Mouse (Mus musculus) ES-E14 (cell line): ENCODE measurements at regions not wholly inside any gene's neighbourhood (a gene's known extent, or its start where the extent isn't known, plus 50 kb on each side); places are given as distances from the start of the nearest gene placed in this dataset.

ENCODE experiments used
- DNase-seq: peaks from one replicate; pipeline ENCODE4 v3.0.0-alpha.2; 2013; ENCODE audit warnings: low read depth, low spot score
- H3K27ac ChIP-seq: 2 replicates; pipeline ENCODE4 v1.5.1; 2012; ENCODE audit warnings: low read depth, mild to moderate bottlenecking, low read length, moderate library complexity, mixed read lengths; ENCODE audit not compliant: poor library complexity, insufficient read depth, severe bottlenecking
- H3K36me3 ChIP-seq: 2 replicates; pipeline ENCODE4 v1.6.1; 2012; ENCODE audit warnings: mild to moderate bottlenecking, low read length, moderate library complexity, mixed read lengths; ENCODE audit not compliant: control insufficient read depth, poor library complexity, insufficient read depth, severe bottlenecking
- H3K4me1 ChIP-seq, 2 experiments: fragments of 150-350 bp in 1 of 2; sonication (generic) in 1 of 2; 2 replicates each; pipeline ENCODE4 v1.6.1; 2012; ENCODE audit warnings: low read length in 2 of 2, mild to moderate bottlenecking in 1 of 2, mixed read lengths in 1 of 2; ENCODE audit not compliant: control insufficient read depth in 2 of 2, insufficient read depth in 2 of 2, poor library complexity in 1 of 2
- H3K4me3 ChIP-seq, 2 experiments: fragments of 150-350 bp in 1 of 2; sonication (generic) in 1 of 2; 2 replicates each; pipeline ENCODE4 v1.5.1; 2012; ENCODE audit warnings: low read length in 2 of 2, low read depth in 1 of 2, mild to moderate bottlenecking in 1 of 2, mixed read lengths in 1 of 2; ENCODE audit not compliant: insufficient read depth in 1 of 2, poor library complexity in 1 of 2, severe bottlenecking in 1 of 2
- H3K9ac ChIP-seq: 2 replicates; pipeline ENCODE4 v1.6.1; 2012; ENCODE audit warnings: low read depth, mild to moderate bottlenecking, low read length, mixed read lengths; ENCODE audit not compliant: poor library complexity, insufficient read depth, severe bottlenecking
- H3K9me3 ChIP-seq: fragments of 150-350 bp; sonication (generic); 2 replicates; pipeline ENCODE4 v1.6.1; 2012; ENCODE audit warnings: low read depth, mild to moderate bottlenecking, low read length; ENCODE audit not compliant: control insufficient read depth, insufficient read depth
- CHD2 ChIP-seq: IDR thresholded peaks from 2 replicates; pipeline ENCODE4 v1.6.1; 2014; ENCODE audit warnings: mild to moderate bottlenecking, low read depth, low read length, inconsistent platforms
- HCFC1 ChIP-seq: IDR thresholded peaks from 2 replicates; pipeline ENCODE4 v1.6.1; 2012; ENCODE audit warnings: low read length, inconsistent platforms, borderline replicate concordance; ENCODE audit not compliant: insufficient read depth
- MAFK ChIP-seq: IDR thresholded peaks from 2 replicates; pipeline ENCODE4 v1.6.1; 2014; ENCODE audit warnings: mild to moderate bottlenecking, low read depth, low read length, inconsistent platforms; ENCODE audit not compliant: insufficient read depth
- ZC3H11A ChIP-seq: IDR thresholded peaks from 2 replicates; pipeline ENCODE4 v1.6.1; 2012; ENCODE audit warnings: low read depth, mild to moderate bottlenecking, inconsistent platforms, low read length, borderline replicate concordance
- ZNF384 ChIP-seq: IDR thresholded peaks from 2 replicates; pipeline ENCODE4 v1.6.1; 2012; ENCODE audit warnings: low read depth, low read length, inconsistent platforms
- in situ Hi-C, 2 experiments: fragments of 600-800 bp; cut with MboI; formaldehyde crosslinking; loops; one replicate each; pipeline ENCODE4 v1.15.1; 2025; ENCODE audit warnings: low sequenced_read_pairs in 2 of 2, inconsistent platforms in 1 of 2; ENCODE audit not compliant: unreplicated experiment in 2 of 2

GRCm38 (mm10) chr13:16626584-16626983, 614.9 kb downstream of the Inhba start:
- Histone ChIP-seq H3K9ac (no peak overlapping the region), H3K4me3 (no peak overlapping the region), H3K4me1 (no peaks in the 10 kb centered on the region), H3K36me3 (no peaks in the 10 kb centered on the region), H3K9me3 (no peaks in the 10 kb centered on the region), H3K27ac (no peak overlapping the region)
- in situ Hi-C loops = no loop called here
- no peak for TF ChIP-seq HCFC1
- TF ChIP-seq CHD2 = no peak
- no peak for TF ChIP-seq MAFK
- TF ChIP-seq ZNF384 = no peak
- TF ChIP-seq ZC3H11A = no peak
- no peak for DNase-seq

GRCm38 (mm10) chr13:16633445-16634092, 621.9 kb downstream of the Inhba start:
- H3K4me3 ChIP-seq = no peak overlapping the region
- no peak overlapping the region for H3K27ac ChIP-seq
- H3K36me3 ChIP-seq = no peaks in the 10 kb centered on the region
- no peaks in the 10 kb centered on the region for H3K4me1 ChIP-seq
- H3K9me3 ChIP-seq = no peaks in the 10 kb centered on the region
- in situ Hi-C loops = no loop called here
- DNase-seq = no peak
- no peak overlapping the region for H3K9ac ChIP-seq
- TF ChIP-seq HCFC1 (no peak), CHD2 (no peak), ZNF384 (no peak), MAFK (no peak), ZC3H11A (no peak)

GRCm38 (mm10) chr13:16636251-16636650, 624.6 kb downstream of the Inhba start:
- H3K4me3 ChIP-seq = no peak overlapping the region
- no peaks in the 10 kb centered on the region for H3K36me3 ChIP-seq
- DNase-seq = no peak
- in situ Hi-C loops = no loop called here
- H3K9me3 ChIP-seq = no peaks in the 10 kb centered on the region
- no peak overlapping the region for H3K9ac ChIP-seq
- TF ChIP-seq MAFK (no peak), ZC3H11A (no peak), HCFC1 (no peak), CHD2 (no peak), ZNF384 (no peak)
- H3K4me1 ChIP-seq = no peaks in the 10 kb centered on the region
- H3K27ac ChIP-seq = no peak overlapping the region

GRCm38 (mm10) chr13:16641611-16642449, 630.2 kb downstream of the Inhba start:
- no peak for DNase-seq
- no peaks in the 10 kb centered on the region for H3K9me3 ChIP-seq
- H3K27ac ChIP-seq = no peak overlapping the region
- H3K9ac ChIP-seq = no peak overlapping the region
- H3K4me1 ChIP-seq = 0 out of 4 replicates have a peak, but pooled peaks cover 0 to 2% of the 10 kb centered on the region in 2 experiments
- no peaks in the 10 kb centered on the region for H3K36me3 ChIP-seq
- no peak overlapping the region for H3K4me3 ChIP-seq
- in situ Hi-C loops = no loop called here
- no peak for TF ChIP-seq ZNF384
- TF ChIP-seq HCFC1 = no peak
- no peak for TF ChIP-seq MAFK
- no peak for TF ChIP-seq ZC3H11A
- no peak for TF ChIP-seq CHD2
